Mouse (Mus musculus): ENCODE data around the gene Akt3. TPM values are rescaled to one million over a fixed set of nuclear protein-coding genes. Genes with fewer than 3 reads are reported as not detected.

Gene Akt3
- polyA plus RNA-seq, 1 experiment from 2014 or later = 28.9 TPM

- Histone ChIP-seq H3K36me3 (ENCODE audit: control insufficient read depth, insufficient read depth, low read length) (no peaks in the 10 kb centered on the region), H3K27me3 (ENCODE audit: control insufficient read depth, insufficient read depth, low read length) (no peaks in the 10 kb centered on the region), H3K4me3 (ENCODE audit: low read depth, low read length) (no peak overlapping the region), H3K4me1 (replicated peaks; ENCODE audit: control insufficient read depth, insufficient read depth, low read length) (no peaks in the 10 kb centered on the region), H3K9me3 (ENCODE audit: control insufficient read depth, low read length) (no peaks in the 10 kb centered on the region), H3K27ac (ENCODE audit: low read depth, low read length) (no peak overlapping the region), H3K9ac (ENCODE audit: low read depth, low read length) (no peak overlapping the region), H3K4me2 (replicated peaks; ENCODE audit: low read depth, low read length) (no peak overlapping the region)
- WGBS = 79% methylated on average over 2 of the region's 2 CpGs
- no peak for ATAC-seq (ENCODE audit: low FRiP score)
- DNase-seq (ENCODE audit: low spot score) = no peak
Measured at GRCm38 (mm10) chr1:177035460-177035859, 222.5 kb downstream of the Akt3 start.

GRCm38 (mm10) chr1:177032233-177032632 lies 225.8 kb downstream of the Akt3 start:
- H3K27me3 ChIP-seq (ENCODE audit: control insufficient read depth, insufficient read depth, low read length) = no peaks in the 10 kb centered on the region
- ATAC-seq (ENCODE audit: low FRiP score) (no peak), DNase-seq (ENCODE audit: low spot score) (no peak)
- WGBS = 8% methylated on average over 1 of the region's 1 CpGs
- no peak overlapping the region for H3K9ac ChIP-seq (ENCODE audit: low read depth, low read length)
- no peaks in the 10 kb centered on the region for H3K4me1 ChIP-seq (replicated peaks; ENCODE audit: control insufficient read depth, insufficient read depth, low read length)
- no peak overlapping the region for H3K4me3 ChIP-seq (ENCODE audit: low read depth, low read length)
- no peak overlapping the region for H3K4me2 ChIP-seq (replicated peaks; ENCODE audit: low read depth, low read length)
- H3K9me3 ChIP-seq (ENCODE audit: control insufficient read depth, low read length) = no peaks in the 10 kb centered on the region
- H3K36me3 ChIP-seq (ENCODE audit: control insufficient read depth, insufficient read depth, low read length) = no peaks in the 10 kb centered on the region
- no peak overlapping the region for H3K27ac ChIP-seq (ENCODE audit: low read depth, low read length)

DNA sequence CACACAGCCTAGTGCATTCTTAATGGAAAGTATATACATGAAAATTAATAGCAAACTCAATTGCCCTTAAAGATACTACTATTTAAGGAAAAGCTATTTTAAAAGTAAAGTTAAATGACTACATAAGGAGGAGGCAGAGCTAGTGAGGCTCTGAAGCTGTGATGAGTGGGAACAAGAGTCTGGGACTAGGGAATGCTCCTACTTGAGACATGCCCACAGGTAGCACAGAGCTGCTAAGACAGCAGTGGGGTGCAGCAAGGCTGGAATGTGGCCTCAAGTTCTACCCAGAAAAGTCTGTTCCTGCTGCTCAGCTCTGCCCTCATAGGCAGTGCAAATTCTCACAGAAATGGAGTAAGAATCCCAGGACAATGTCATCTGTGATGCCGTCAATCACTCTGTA lies 226.8 kb downstream of the Akt3 start:
- WGBS = 95% methylated on average over 1 of the region's 1 CpGs
- no peak overlapping the region for H3K27ac ChIP-seq (ENCODE audit: low read depth, low read length)
- H3K4me1 ChIP-seq (replicated peaks; ENCODE audit: control insufficient read depth, insufficient read depth, low read length) = no peaks in the 10 kb centered on the region
- H3K27me3 ChIP-seq (ENCODE audit: control insufficient read depth, insufficient read depth, low read length) = no peaks in the 10 kb centered on the region
- no peaks in the 10 kb centered on the region for H3K36me3 ChIP-seq (ENCODE audit: control insufficient read depth, insufficient read depth, low read length)
- H3K4me2 ChIP-seq (replicated peaks; ENCODE audit: low read depth, low read length) = no peak overlapping the region
- H3K9me3 ChIP-seq (ENCODE audit: control insufficient read depth, low read length) = no peaks in the 10 kb centered on the region
- DNase-seq (ENCODE audit: low spot score) (no peak), ATAC-seq (ENCODE audit: low FRiP score) (no peak)
- no peak overlapping the region for H3K9ac ChIP-seq (ENCODE audit: low read depth, low read length)
- H3K4me3 ChIP-seq (ENCODE audit: low read depth, low read length) = no peak overlapping the region

DNA sequence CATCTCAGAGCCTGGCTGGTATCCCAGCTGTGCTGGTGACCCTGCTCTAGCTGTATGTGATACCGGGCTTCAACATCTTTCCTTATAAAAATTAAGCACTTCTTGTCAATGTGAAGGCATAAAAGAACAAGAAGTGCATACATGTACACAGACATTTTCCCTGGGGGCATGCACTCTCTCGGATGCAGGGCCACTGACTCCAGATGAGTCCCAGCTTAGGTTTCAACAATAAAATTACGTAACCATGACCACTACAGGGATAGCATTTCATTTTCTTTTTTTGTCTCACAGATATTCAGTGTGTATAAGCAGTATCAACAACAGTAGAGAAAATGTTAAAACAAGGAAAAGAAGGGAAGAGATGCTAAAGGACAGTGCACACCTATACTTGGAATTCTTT lies 227.3 kb downstream of the Akt3 start:
- H3K36me3 ChIP-seq (ENCODE audit: control insufficient read depth, insufficient read depth, low read length) = no peaks in the 10 kb centered on the region
- no peak overlapping the region for H3K4me2 ChIP-seq (replicated peaks; ENCODE audit: low read depth, low read length)
- ATAC-seq (ENCODE audit: low FRiP score) (no peak), DNase-seq (ENCODE audit: low spot score) (no peak)
- H3K9ac ChIP-seq (ENCODE audit: low read depth, low read length) = no peak overlapping the region
- H3K4me1 ChIP-seq (replicated peaks; ENCODE audit: control insufficient read depth, insufficient read depth, low read length) = no peaks in the 10 kb centered on the region
- no peak overlapping the region for H3K4me3 ChIP-seq (ENCODE audit: low read depth, low read length)
- 71% methylated on average over 3 of the region's 3 CpGs for WGBS
- H3K27ac ChIP-seq (ENCODE audit: low read depth, low read length) = no peak overlapping the region
- no peaks in the 10 kb centered on the region for H3K9me3 ChIP-seq (ENCODE audit: control insufficient read depth, low read length)
- no peaks in the 10 kb centered on the region for H3K27me3 ChIP-seq (ENCODE audit: control insufficient read depth, insufficient read depth, low read length)

- H3K4me3 ChIP-seq (ENCODE audit: low read depth, low read length) = no peak overlapping the region
- H3K27me3 ChIP-seq (ENCODE audit: control insufficient read depth, insufficient read depth, low read length) = no peaks in the 10 kb centered on the region
- no peak for DNase-seq (ENCODE audit: low spot score)
- ATAC-seq (ENCODE audit: low FRiP score) = no peak
- no peak overlapping the region for H3K27ac ChIP-seq (ENCODE audit: low read depth, low read length)
- H3K9me3 ChIP-seq (ENCODE audit: control insufficient read depth, low read length) = no peaks in the 10 kb centered on the region
- H3K36me3 ChIP-seq (ENCODE audit: control insufficient read depth, insufficient read depth, low read length) = no peaks in the 10 kb centered on the region
- H3K9ac ChIP-seq (ENCODE audit: low read depth, low read length) = no peak overlapping the region
- 89% methylated on average over 2 of the region's 2 CpGs for WGBS
- H3K4me2 ChIP-seq (replicated peaks; ENCODE audit: low read depth, low read length) = no peak overlapping the region
- no peaks in the 10 kb centered on the region for H3K4me1 ChIP-seq (replicated peaks; ENCODE audit: control insufficient read depth, insufficient read depth, low read length)
Measured at GRCm38 (mm10) chr1:177029032-177029431, 229.0 kb downstream of the Akt3 start.

DNA sequence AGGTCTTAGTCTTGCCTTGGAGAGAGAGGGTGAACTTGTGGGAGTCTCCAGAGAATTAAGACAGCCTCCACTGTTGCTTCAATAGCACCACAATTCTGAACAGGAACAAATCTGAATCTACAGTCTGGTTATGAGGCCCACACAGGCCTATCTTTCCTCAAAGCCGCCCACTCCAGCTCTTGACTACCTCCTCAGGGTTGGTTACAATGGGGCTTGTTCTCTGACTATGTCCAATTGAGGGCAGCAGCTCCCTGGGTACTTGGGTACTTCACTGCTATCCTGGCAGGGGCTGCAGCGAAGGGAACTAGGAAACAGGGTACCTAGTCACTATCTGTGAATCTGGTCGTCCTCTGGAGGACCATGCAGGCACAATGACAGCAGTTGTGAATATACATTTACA lies 230.3 kb downstream of the Akt3 start:
- Histone ChIP-seq H3K4me3 (ENCODE audit: low read depth, low read length) (no peak overlapping the region), H3K4me1 (replicated peaks; ENCODE audit: control insufficient read depth, insufficient read depth, low read length) (no peaks in the 10 kb centered on the region), H3K27ac (ENCODE audit: low read depth, low read length) (no peak overlapping the region), H3K36me3 (ENCODE audit: control insufficient read depth, insufficient read depth, low read length) (no peaks in the 10 kb centered on the region), H3K4me2 (replicated peaks; ENCODE audit: low read depth, low read length) (no peak overlapping the region), H3K9me3 (ENCODE audit: control insufficient read depth, low read length) (no peaks in the 10 kb centered on the region), H3K9ac (ENCODE audit: low read depth, low read length) (no peak overlapping the region), H3K27me3 (ENCODE audit: control insufficient read depth, insufficient read depth, low read length) (no peaks in the 10 kb centered on the region)
- ATAC-seq (ENCODE audit: low FRiP score) (no peak), DNase-seq (ENCODE audit: low spot score) (no peak)
- WGBS = 92% methylated on average over 3 of the region's 3 CpGs

GRCm38 (mm10) chr1:177022751-177023150 lies 235.3 kb downstream of the Akt3 start:
- Histone ChIP-seq H3K9ac (ENCODE audit: low read depth, low read length) (no peak overlapping the region), H3K4me1 (replicated peaks; ENCODE audit: control insufficient read depth, insufficient read depth, low read length) (no peaks in the 10 kb centered on the region; the same call in 1 of the 2 replicates), H3K27ac (ENCODE audit: low read depth, low read length) (no peak overlapping the region), H3K4me2 (replicated peaks; ENCODE audit: low read depth, low read length) (no peak overlapping the region), H3K9me3 (ENCODE audit: control insufficient read depth, low read length) (no peaks in the 10 kb centered on the region), H3K27me3 (ENCODE audit: control insufficient read depth, insufficient read depth, low read length) (no peaks in the 10 kb centered on the region), H3K4me3 (ENCODE audit: low read depth, low read length) (no peak overlapping the region), H3K36me3 (ENCODE audit: control insufficient read depth, insufficient read depth, low read length) (no peaks in the 10 kb centered on the region)
- 80% methylated on average over 3 of the region's 3 CpGs for WGBS
- no peak for DNase-seq (ENCODE audit: low spot score)
- no peak for ATAC-seq (ENCODE audit: low FRiP score)

- Histone ChIP-seq H3K9ac (ENCODE audit: low read depth, low read length) (no peak overlapping the region), H3K4me1 (replicated peaks; ENCODE audit: control insufficient read depth, insufficient read depth, low read length) (no peaks in the 10 kb centered on the region; the same call in 1 of the 2 replicates), H3K4me2 (replicated peaks; ENCODE audit: low read depth, low read length) (no peak overlapping the region), H3K36me3 (ENCODE audit: control insufficient read depth, insufficient read depth, low read length) (no peaks in the 10 kb centered on the region), H3K27me3 (ENCODE audit: control insufficient read depth, insufficient read depth, low read length) (no peaks in the 10 kb centered on the region), H3K9me3 (ENCODE audit: control insufficient read depth, low read length) (no peaks in the 10 kb centered on the region), H3K4me3 (ENCODE audit: low read depth, low read length) (no peak overlapping the region), H3K27ac (ENCODE audit: low read depth, low read length) (no peak overlapping the region)
- DNase-seq (ENCODE audit: low spot score) (no peak), ATAC-seq (ENCODE audit: low FRiP score) (no peak)
- 96% methylated on average over 5 of the region's 5 CpGs for WGBS
Measured at GRCm38 (mm10) chr1:177019668-177020067, 238.3 kb downstream of the Akt3 start.

GRCm38 (mm10) chr1:177018750-177019149 lies 239.3 kb downstream of the Akt3 start:
- no peak for ATAC-seq (ENCODE audit: low FRiP score)
- no peaks in the 10 kb centered on the region for H3K9me3 ChIP-seq (ENCODE audit: control insufficient read depth, low read length)
- DNase-seq (ENCODE audit: low spot score) = no peak
- H3K4me1 ChIP-seq (replicated peaks; ENCODE audit: control insufficient read depth, insufficient read depth, low read length) = no peaks in the 10 kb centered on the region; the same call in 1 of the 2 replicates
- no peak overlapping the region for H3K9ac ChIP-seq (ENCODE audit: low read depth, low read length)
- no peak overlapping the region for H3K27ac ChIP-seq (ENCODE audit: low read depth, low read length)
- no peak overlapping the region for H3K4me2 ChIP-seq (replicated peaks; ENCODE audit: low read depth, low read length)
- H3K36me3 ChIP-seq (ENCODE audit: control insufficient read depth, insufficient read depth, low read length) = no peaks in the 10 kb centered on the region
- WGBS = 86% methylated on average over 1 of the region's 1 CpGs
- H3K4me3 ChIP-seq (ENCODE audit: low read depth, low read length) = no peak overlapping the region
- H3K27me3 ChIP-seq (ENCODE audit: control insufficient read depth, insufficient read depth, low read length) = no peaks in the 10 kb centered on the region

Data from hindbrain, embryonic 11.5 days (tissue).